Mouse (Mus musculus) liver, adult 2 months (tissue): Measurements from ENCODE around the gene 9130213A22Rik.

ENCODE experiments used
- CTCF ChIP-seq: fragments of 200-500 bp; IDR thresholded peaks from 2 replicates; pipeline ENCODE4 v1.5.1; 2011; ENCODE audit warnings: low read depth, low read length, control low read depth
- POLR2A ChIP-seq: fragments of 200-500 bp; IDR thresholded peaks from 2 replicates; pipeline ENCODE4 v1.6.1; 2011; ENCODE audit warnings: low read length, control low read depth; ENCODE audit not compliant: insufficient read depth; ENCODE audit errors: extremely low read depth

- no peak for TF ChIP-seq POLR2A
- no peak for TF ChIP-seq CTCF
Measured at GRCm38 (mm10) chr11:69074776-69075069, 47.7 kb downstream of the 9130213A22Rik start.
